46 mouse cellular contexts compared by ENCODE assay signal in genomic region chr7:81904926-81905325, GRCm38 (mm10). TPM values are rescaled to one million over a fixed set of nuclear protein-coding genes. Genes with fewer than 3 reads are reported as not detected.
"Had no signal": no experiment of that assay in that cellular context is flagged by ENCODE, and none has a peak within 500 bp of the region (broad histone marks: within the 10 kb centered on the region; RNA-seq: fewer than 3 reads in every experiment).

No protein-coding gene starts in this region.

- ATAC-seq: liver, embryonic 12.5 days; liver, postnatal 0 days; midbrain, embryonic 13.5 days; midbrain, embryonic 15.5 days; midbrain, embryonic 16.5 days had no signal

- H3K27me3 ChIP-seq: limb, embryonic 12.5 days; limb, embryonic 13.5 days; limb, embryonic 15.5 days; liver, embryonic 12.5 days; liver, embryonic 13.5 days; lung, embryonic 15.5 days; midbrain, embryonic 12.5 days; midbrain, embryonic 13.5 days; midbrain, embryonic 15.5 days had no signal

- H3K4me1 ChIP-seq: limb, embryonic 10.5 days; limb, embryonic 15.5 days; liver, embryonic 12.5 days; liver, embryonic 13.5 days; liver, embryonic 15.5 days; lung, embryonic 15.5 days; midbrain, embryonic 10.5 days; midbrain, embryonic 12.5 days; midbrain, embryonic 15.5 days had no signal

- H3K36me3 ChIP-seq: limb, embryonic 15.5 days; liver, embryonic 12.5 days; liver, embryonic 13.5 days; liver, embryonic 15.5 days; lung, embryonic 15.5 days; midbrain, embryonic 12.5 days; midbrain, embryonic 15.5 days had no signal

- H3K4me3 ChIP-seq: left cerebral cortex, adult 2 months; limb, embryonic 10.5 days; limb, embryonic 12.5 days; limb, embryonic 13.5 days; limb, embryonic 15.5 days; liver, embryonic 12.5 days; liver, embryonic 13.5 days; liver, embryonic 15.5 days; lung, embryonic 15.5 days; megakaryocyte, embryonic 14.5 days; midbrain, embryonic 10.5 days; midbrain, embryonic 12.5 days; midbrain, embryonic 13.5 days; midbrain, embryonic 15.5 days; myocyte had no signal

- H3K27ac ChIP-seq: left cerebral cortex, adult 2 months; limb, embryonic 10.5 days; limb, embryonic 12.5 days; limb, embryonic 13.5 days; limb, embryonic 15.5 days; liver, embryonic 12.5 days; liver, embryonic 13.5 days; liver, embryonic 14.5 days; liver, embryonic 15.5 days; lung, embryonic 15.5 days; macrophage; midbrain, embryonic 10.5 days; midbrain, embryonic 12.5 days; midbrain, embryonic 13.5 days; midbrain, embryonic 15.5 days had no signal

- DNase-seq: left cerebral cortex, postnatal 4 days; liver; liver, embryonic 13.5 days; liver, postnatal 0 days; lung, adult 18-20 months; lung, adult 2 months; lung, embryonic 14.5 days; lung, postnatal 10 days; lung, postnatal 14 days; lung, postnatal 36 days; lung, postnatal 4 days; midbrain, embryonic 14.5 days had no signal

RNA-seq across cellular contexts. Expression of gene Gm10160, which starts 49.3 kb away (rescaled TPM):
- total RNA-seq: left cerebral cortex, adult 2 months; left cerebral cortex, adult 8-10 months; left cerebral cortex, postnatal 10 days; left cerebral cortex, postnatal 25 days; left cerebral cortex, postnatal 4 days; liver, adult 2 months; megakaryocyte progenitor cell, adult 5-6 weeks; megakaryocyte, adult 5-6 weeks; megakaryocyte-erythroid progenitor cell, adult 5-6 weeks; midbrain, postnatal 0 days; monocyte, adult 5-6 weeks had no signal
- polyA plus RNA-seq: limb, embryonic 10.5 days; limb, embryonic 11.5 days; limb, embryonic 12.5 days; limb, embryonic 13.5 days; limb, embryonic 14.5 days; limb, embryonic 15.5 days; liver, adult 2 months; liver, embryonic 11.5 days; liver, embryonic 12.5 days; liver, embryonic 13.5 days; liver, embryonic 14.5 days; liver, embryonic 15.5 days; liver, embryonic 16.5 days; liver, postnatal 0 days; lung, adult 2 months; lung, embryonic 14.5 days; lung, embryonic 15.5 days; lung, embryonic 16.5 days; lung, postnatal 0 days; macrophage; midbrain, embryonic 10.5 days; midbrain, embryonic 11.5 days; midbrain, embryonic 12.5 days; midbrain, embryonic 13.5 days; midbrain, embryonic 14.5 days; midbrain, embryonic 15.5 days; midbrain, embryonic 16.5 days; midbrain, postnatal 0 days; myocyte; neural tube, embryonic 11.5 days had no signal
